Mouse (Mus musculus) limb, embryonic 12.5 days (tissue): ENCODE data around the gene Dock1. TPM values are rescaled to one million over a fixed set of nuclear protein-coding genes. Genes with fewer than 3 reads are reported as not detected.
A peak's percentile ranks its signal among the peaks of the same experiment; 100 is the strongest.

Experiments
- ATAC-seq: fragments of 200-750 bp; cut with Nextera tagmentation; 2 replicates; pipeline ENCODE4 v1.8.0; 2017; ENCODE audit warnings: low read depth, moderate TSS enrichment; ENCODE audit not compliant: insufficient number of reproducible peaks, insufficient read depth, low FRiP score, low TSS enrichment
- H3K27ac ChIP-seq: fragments of 300-500 bp; sonication (generic); 2 replicates; pipeline ENCODE4 v1.5.1; 2016; ENCODE audit warnings: mild to moderate bottlenecking, moderate library complexity
- H3K27me3 ChIP-seq: fragments of 300-500 bp; sonication (generic); 2 replicates; pipeline ENCODE4 v1.6.1; 2016; ENCODE audit warnings: mild to moderate bottlenecking, moderate library complexity
- H3K36me3 ChIP-seq: fragments of 300-500 bp; sonication (generic); 2 replicates; pipeline ENCODE4 v1.6.1; 2016; ENCODE audit warnings: mild to moderate bottlenecking, moderate library complexity
- H3K4me1 ChIP-seq: fragments of 300-500 bp; sonication (generic); replicated peaks from 2 replicates; pipeline ENCODE4 v1.6.1; 2016
- H3K4me2 ChIP-seq: fragments of 300-500 bp; sonication (generic); 2 replicates; pipeline ENCODE4 v1.6.1; 2016; ENCODE audit warnings: mild to moderate bottlenecking, moderate library complexity
- H3K4me3 ChIP-seq: fragments of 300-500 bp; sonication (generic); replicated peaks from 2 replicates; pipeline ENCODE4 v1.5.1; 2016; ENCODE audit warnings: mild to moderate bottlenecking
- H3K9ac ChIP-seq: fragments of 300-500 bp; sonication (generic); replicated peaks from 2 replicates; pipeline ENCODE4 v1.6.1; 2016; ENCODE audit warnings: mild to moderate bottlenecking, moderate library complexity
- H3K9me3 ChIP-seq: fragments of 300-500 bp; sonication (generic); 2 replicates; pipeline ENCODE4 v1.6.1; 2016; ENCODE audit warnings: mild to moderate bottlenecking, moderate library complexity
- WGBS: fragments of 180-500 bp; shearing (Covaris S2); methylation state at CpG from one replicate; pipeline ENCODE4 v1.1.7; 2016; 5-methylcytosine and 5-hydroxymethylcytosine counted together
- polyA plus RNA-seq: library from polyadenylated mRNA; unstranded; fragments of >200 nt; fragmentation: Nextera tagmentation; extraction: Ambion mirVana; gene quantifications from 2 replicates; pipeline ENCODE4 v1.2.1, GENCODE M21; 2016

Dock1 gene
- polyA plus RNA-seq, 1 experiment from 2014 or later = 47.9 TPM

- H3K4me1 ChIP-seq = peaks cover 40% of the 10 kb centered on the region
- 84% methylated on average over 5 of the region's 5 CpGs for WGBS
Observed at GRCm38 (mm10) chr7:134673135-134673534, 2.7 kb downstream of the Dock1 start.

GRCm38 (mm10) chr7:134673952-134674351, 3.5 kb downstream of the Dock1 start:
- no peak overlapping the region for H3K9ac ChIP-seq
- peaks cover 5% of the 10 kb centered on the region; the same call in 1 of the 2 replicates for H3K36me3 ChIP-seq
- H3K9me3 ChIP-seq = no peaks in the 10 kb centered on the region
- H3K27ac ChIP-seq = no peak overlapping the region
- H3K4me3 ChIP-seq = no peak overlapping the region
- 83% methylated on average over 9 of the region's 9 CpGs for WGBS
- H3K4me1 ChIP-seq = peaks cover 45% of the 10 kb centered on the region
- no peak overlapping the region for H3K4me2 ChIP-seq
- H3K27me3 ChIP-seq = no peaks in the 10 kb centered on the region
- no peak for ATAC-seq

More at GRCm38 (mm10) chr7:134673135-134673534, 2.7 kb downstream of the Dock1 start:
- H3K9ac ChIP-seq = no peak overlapping the region; the same call in 1 of the 2 replicates
- peaks cover 5% of the 10 kb centered on the region; the same call in 1 of the 2 replicates for H3K36me3 ChIP-seq
- no peaks in the 10 kb centered on the region for H3K27me3 ChIP-seq
- no peaks in the 10 kb centered on the region for H3K9me3 ChIP-seq
- H3K4me2 ChIP-seq = peak overlapping the region; percentile 77; the same call in 1 of the 2 replicates
- ATAC-seq = no peak
- H3K27ac ChIP-seq = no peak overlapping the region
- H3K4me3 ChIP-seq = no peak overlapping the region

- Histone ChIP-seq H3K27ac (no peak overlapping the region), H3K4me1 (peaks cover 28% of the 10 kb centered on the region), H3K9ac (no peak overlapping the region), H3K9me3 (no peaks in the 10 kb centered on the region), H3K4me3 (no peak overlapping the region), H3K36me3 (peaks cover 5% of the 10 kb centered on the region; the same call in 1 of the 2 replicates), H3K4me2 (no peak overlapping the region), H3K27me3 (no peaks in the 10 kb centered on the region)
- ATAC-seq = no peak
- WGBS = 75% methylated on average over 4 of the region's 4 CpGs
Observed at GRCm38 (mm10) chr7:134677852-134678251, 7.4 kb downstream of the Dock1 start.

GRCm38 (mm10) chr7:134679314-134680158, 9.1 kb downstream of the Dock1 start:
- ATAC-seq = no peak
- no peak overlapping the region for H3K4me2 ChIP-seq
- H3K27me3 ChIP-seq = no peaks in the 10 kb centered on the region
- peaks cover 17% of the 10 kb centered on the region for H3K4me1 ChIP-seq
- 78% methylated on average over 13 of the region's 13 CpGs for WGBS
- H3K9me3 ChIP-seq = no peaks in the 10 kb centered on the region
- no peak overlapping the region for H3K27ac ChIP-seq
- H3K9ac ChIP-seq = no peak overlapping the region
- H3K4me3 ChIP-seq = no peak overlapping the region
- 0 out of 2 replicates have a peak, but pooled peaks cover 3% of the 10 kb centered on the region for H3K36me3 ChIP-seq

GRCm38 (mm10) chr7:134680161-134680560, 9.7 kb downstream of the Dock1 start:
- Histone ChIP-seq H3K4me1 (peaks cover 17% of the 10 kb centered on the region), H3K9ac (no peak overlapping the region), H3K36me3 (0 out of 2 replicates have a peak, but pooled peaks cover 3% of the 10 kb centered on the region), H3K4me2 (no peak overlapping the region), H3K4me3 (no peak overlapping the region), H3K27me3 (no peaks in the 10 kb centered on the region), H3K9me3 (no peaks in the 10 kb centered on the region), H3K27ac (no peak overlapping the region)
- WGBS = 76% methylated on average over 2 of the region's 2 CpGs
- no peak for ATAC-seq

GRCm38 (mm10) chr7:134681729-134682527, 11.5 kb downstream of the Dock1 start:
- H3K9ac ChIP-seq = no peak overlapping the region
- H3K27ac ChIP-seq = no peak overlapping the region
- no peak for ATAC-seq
- H3K4me1 ChIP-seq = peaks cover 17% of the 10 kb centered on the region
- 0 out of 2 replicates have a peak, but pooled peaks cover 3% of the 10 kb centered on the region for H3K36me3 ChIP-seq
- 86% methylated on average over 12 of the region's 12 CpGs for WGBS
- H3K27me3 ChIP-seq = no peaks in the 10 kb centered on the region
- no peak overlapping the region for H3K4me3 ChIP-seq
- H3K4me2 ChIP-seq = no peak overlapping the region
- no peaks in the 10 kb centered on the region for H3K9me3 ChIP-seq

- H3K4me2 ChIP-seq = no peak overlapping the region
- H3K4me3 ChIP-seq = no peak overlapping the region
- no peak overlapping the region for H3K9ac ChIP-seq
- no peaks in the 10 kb centered on the region for H3K9me3 ChIP-seq
- no peaks in the 10 kb centered on the region for H3K27me3 ChIP-seq
- no peak for ATAC-seq
- peaks cover 1% of the 10 kb centered on the region; the same call in 1 of the 2 replicates for H3K36me3 ChIP-seq
- WGBS = 38% methylated on average over 6 of the region's 6 CpGs
- H3K27ac ChIP-seq = no peak overlapping the region
- H3K4me1 ChIP-seq = peaks cover 5% of the 10 kb centered on the region; the same call in 1 of the 2 replicates
Observed at GRCm38 (mm10) chr7:134688332-134688731, 17.9 kb downstream of the Dock1 start.

- 74% methylated on average over 5 of the region's 5 CpGs for WGBS
- H3K9ac ChIP-seq = no peak overlapping the region
- H3K9me3 ChIP-seq = no peaks in the 10 kb centered on the region
- H3K27me3 ChIP-seq = no peaks in the 10 kb centered on the region
- H3K27ac ChIP-seq = no peak overlapping the region
- peaks cover 4% of the 10 kb centered on the region; the same call in 1 of the 2 replicates for H3K36me3 ChIP-seq
- no peak for ATAC-seq
- H3K4me1 ChIP-seq = peaks cover 13% of the 10 kb centered on the region
- H3K4me3 ChIP-seq = no peak overlapping the region
- no peak overlapping the region for H3K4me2 ChIP-seq
Observed at GRCm38 (mm10) chr7:134690118-134690517, 19.7 kb downstream of the Dock1 start.

GRCm38 (mm10) chr7:134690806-134691205, 20.4 kb downstream of the Dock1 start:
- Histone ChIP-seq H3K4me1 (peaks cover 20% of the 10 kb centered on the region), H3K9ac (no peak overlapping the region), H3K9me3 (no peaks in the 10 kb centered on the region), H3K4me3 (no peak overlapping the region), H3K27me3 (no peaks in the 10 kb centered on the region), H3K27ac (no peak overlapping the region), H3K4me2 (no peak overlapping the region), H3K36me3 (peaks cover 4% of the 10 kb centered on the region; the same call in 1 of the 2 replicates)
- WGBS = 92% methylated on average over 3 of the region's 3 CpGs
- ATAC-seq = no peak

- Histone ChIP-seq H3K9ac (no peak overlapping the region), H3K4me1 (peaks cover 32% of the 10 kb centered on the region), H3K27me3 (no peaks in the 10 kb centered on the region), H3K4me3 (no peak overlapping the region), H3K27ac (no peak overlapping the region), H3K4me2 (no peak overlapping the region), H3K36me3 (peaks cover 4% of the 10 kb centered on the region; the same call in 1 of the 2 replicates), H3K9me3 (no peaks in the 10 kb centered on the region)
- 92% methylated on average over 1 of the region's 1 CpGs for WGBS
- no peak for ATAC-seq
Observed at GRCm38 (mm10) chr7:134693325-134693724, 22.9 kb downstream of the Dock1 start.

GRCm38 (mm10) chr7:134695431-134695830, 25.0 kb downstream of the Dock1 start:
- Histone ChIP-seq H3K4me3 (no peak overlapping the region), H3K27ac (no peak overlapping the region), H3K9ac (no peak overlapping the region), H3K27me3 (no peaks in the 10 kb centered on the region), H3K36me3 (peaks cover 4% of the 10 kb centered on the region; the same call in 1 of the 2 replicates), H3K9me3 (no peaks in the 10 kb centered on the region), H3K4me1 (peaks cover 31% of the 10 kb centered on the region), H3K4me2 (no peak overlapping the region)
- 64% methylated on average over 4 of the region's 4 CpGs for WGBS
- ATAC-seq = no peak
